Mouse (Mus musculus) heart, embryonic 14.5 days (tissue): ENCODE results near the gene Slitrk2. TPM values are rescaled to one million over a fixed set of nuclear protein-coding genes. Genes with fewer than 3 reads are reported as not detected.
A peak's percentile ranks its signal among the peaks of the same experiment; 100 is the strongest.

Experiments
- ATAC-seq: fragments of 200-750 bp; cut with Nextera tagmentation; 2 replicates; pipeline ENCODE4 v1.8.0; 2017; ENCODE audit warnings: low read depth, moderate TSS enrichment; ENCODE audit not compliant: insufficient number of reproducible peaks, insufficient read depth, low FRiP score
- H3K27ac ChIP-seq, 2 experiments: fragments of 200-500 bp in 1 of 2; fragments of 300-500 bp in 1 of 2; sonication (generic) in 1 of 2; replicated peaks in 1 of 2; 2 replicates each; pipeline ENCODE4 v1.5.1; 2012 to 2014; ENCODE audit warnings: low read depth in 2 of 2, low read length in 2 of 2, control low read depth in 1 of 2, mild to moderate bottlenecking in 1 of 2, mixed read lengths in 1 of 2; ENCODE audit not compliant: control insufficient read depth in 1 of 2, insufficient read depth in 1 of 2
- H3K27me3 ChIP-seq: fragments of 300-500 bp; sonication (generic); 2 replicates; pipeline ENCODE4 v1.6.1; 2014; ENCODE audit warnings: mild to moderate bottlenecking, low read length, control low read depth; ENCODE audit not compliant: control insufficient read depth, insufficient read depth
- H3K36me3 ChIP-seq: fragments of 300-500 bp; sonication (generic); 2 replicates; pipeline ENCODE4 v1.6.1; 2014; ENCODE audit warnings: mild to moderate bottlenecking, control low read depth, low read length, mixed read lengths; ENCODE audit not compliant: control insufficient read depth, insufficient read depth
- H3K4me1 ChIP-seq, 2 experiments: fragments of 200-500 bp in 1 of 2; fragments of 300-500 bp in 1 of 2; sonication (generic) in 1 of 2; 2 replicates each; pipeline ENCODE4 v1.6.1; 2012 to 2014; ENCODE audit warnings: low read length in 2 of 2, control low read depth in 1 of 2, mixed read lengths in 1 of 2; ENCODE audit not compliant: control insufficient read depth in 2 of 2, insufficient read depth in 2 of 2
- H3K4me2 ChIP-seq: fragments of 300-500 bp; sonication (generic); 2 replicates; pipeline ENCODE4 v1.6.1; 2014; ENCODE audit warnings: mild to moderate bottlenecking, low read length
- H3K4me3 ChIP-seq, 2 experiments: fragments of 200-500 bp in 1 of 2; fragments of 300-500 bp in 1 of 2; sonication (generic) in 1 of 2; 2 replicates each; pipeline ENCODE4 v1.5.1; 2012 to 2014; ENCODE audit warnings: low read length in 2 of 2, mild to moderate bottlenecking in 2 of 2, control low read depth in 1 of 2, low read depth in 1 of 2, moderate library complexity in 1 of 2; ENCODE audit not compliant: control insufficient read depth in 1 of 2, insufficient read depth in 1 of 2
- H3K9ac ChIP-seq: fragments of 300-500 bp; sonication (generic); 2 replicates; pipeline ENCODE4 v1.6.1; 2014; ENCODE audit warnings: mild to moderate bottlenecking, low read length
- H3K9me3 ChIP-seq: fragments of 300-500 bp; sonication (generic); 2 replicates; pipeline ENCODE4 v1.6.1; 2016; ENCODE audit warnings: low read length, control low read depth; ENCODE audit not compliant: control insufficient read depth
- WGBS: fragments of 180-500 bp; shearing (Covaris S2); extraction: QIAGEN DNeasy Blood & Tissue Kit; methylation state at CpG from one replicate; pipeline ENCODE4 v1.1.7; 2014; 5-methylcytosine and 5-hydroxymethylcytosine counted together
- polyA plus RNA-seq: library from polyadenylated mRNA; unstranded; fragments of >200 nt; fragmentation: Nextera tagmentation; extraction: Ambion mirVana; gene quantifications from 2 replicates; pipeline ENCODE4 v1.2.1, GENCODE M21; 2014

The Slitrk2 gene
- polyA plus RNA-seq: 0.39 and 0.45 TPM in 2 replicates

DNA sequence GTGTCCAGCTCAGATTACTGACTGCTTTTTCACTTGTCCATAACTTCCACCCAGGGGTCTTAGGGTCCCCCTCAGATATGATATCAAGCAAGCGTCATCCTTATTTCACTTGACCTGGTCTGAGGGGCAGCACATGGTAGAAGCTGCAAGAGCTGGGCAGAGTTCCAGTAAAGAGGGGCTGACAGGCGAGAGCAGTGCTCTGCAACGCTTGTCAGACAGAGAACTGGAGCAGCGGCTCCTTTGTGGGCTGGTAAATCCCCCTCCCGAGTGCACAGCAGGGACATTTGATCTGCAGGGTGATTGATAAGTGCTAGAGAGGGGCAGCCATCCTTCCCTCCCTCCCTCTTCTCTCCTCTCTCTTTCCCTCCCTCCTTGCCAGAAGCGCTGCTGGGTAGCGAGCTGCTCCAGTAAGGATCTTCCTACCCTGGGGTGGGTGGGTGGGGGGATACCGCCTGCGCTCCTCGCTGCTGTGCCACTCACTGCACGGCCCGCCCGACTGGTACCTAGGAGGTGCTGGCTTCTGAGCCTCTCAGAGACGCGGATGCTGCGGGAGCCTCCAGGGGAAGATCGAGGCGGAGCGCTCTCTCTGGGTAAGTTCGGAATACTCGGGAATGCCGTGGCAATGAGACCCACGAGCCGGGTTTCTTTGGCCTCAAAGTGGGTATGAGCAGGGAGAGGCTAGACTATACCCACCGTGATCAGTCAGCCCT is at the start of gene Slitrk2:
Gene Slitrk2 (plus strand): TSS at position 408 of the 710 bp plus-strand sequence.
- no peaks in the 10 kb centered on the region for H3K27me3 ChIP-seq
- peak within 1 kb of the TSS; percentile 66 for H3K4me2 ChIP-seq
- WGBS: 14% methylated on average over 25 of the region's 25 CpGs
- H3K36me3 ChIP-seq: no peaks in the 10 kb centered on the region
- H3K27ac ChIP-seq: no peak within 1 kb of the TSS
- no peak for ATAC-seq
- no peaks in the 10 kb centered on the region for H3K9me3 ChIP-seq
- H3K4me3 ChIP-seq: peak within 1 kb of the TSS; percentile 35
- H3K4me1 ChIP-seq: peaks cover 0 to 5% of the 10 kb centered on the region in 2 experiments; a peak in 2 of 4 replicates
- no peak within 1 kb of the TSS for H3K9ac ChIP-seq

GRCm38 (mm10) chrX:66605490-66605889 is 43.6 kb upstream of the Slitrk2 start:
- Histone ChIP-seq H3K4me1 (no peaks in the 10 kb centered on the region), H3K36me3 (no peaks in the 10 kb centered on the region), H3K9me3 (no peaks in the 10 kb centered on the region), H3K27ac (no peak overlapping the region), H3K4me3 (no peak overlapping the region), H3K9ac (no peak overlapping the region), H3K4me2 (no peak overlapping the region), H3K27me3 (no peaks in the 10 kb centered on the region)
- no peak for ATAC-seq
- 57% methylated on average over 3 of the region's 3 CpGs for WGBS

DNA sequence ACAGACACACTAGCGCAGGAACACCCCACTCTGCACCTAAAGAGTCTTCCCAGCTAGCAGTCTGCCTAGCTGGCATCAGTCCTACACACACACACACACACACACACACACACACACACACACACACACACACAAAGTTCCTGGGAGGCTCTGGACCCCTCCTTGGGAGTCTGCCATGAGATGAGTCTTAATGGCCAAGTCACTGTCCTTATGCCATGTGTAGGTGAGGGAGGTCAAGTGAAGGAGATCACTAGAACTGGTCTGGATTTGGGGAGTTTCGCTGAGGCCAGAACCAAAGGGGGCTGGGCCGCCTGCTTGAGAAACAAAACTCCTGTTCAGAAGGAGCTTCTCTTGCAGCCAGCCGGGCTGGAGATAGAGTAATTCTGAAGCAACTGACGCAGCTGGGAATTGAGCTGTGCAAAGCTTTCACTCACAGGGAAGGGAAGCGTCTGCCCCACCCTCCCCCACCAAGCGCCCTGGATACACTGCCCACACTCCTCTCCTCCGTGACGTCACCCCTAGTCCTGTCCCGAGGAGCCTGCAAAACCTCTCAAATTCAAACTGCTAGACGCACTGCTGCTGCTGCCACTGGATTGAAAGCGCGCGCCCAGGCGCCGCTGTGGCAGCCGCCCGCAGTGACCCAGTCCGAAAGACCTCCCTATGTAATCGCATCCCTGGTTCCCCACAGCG is 3.5 kb downstream of the Slitrk2 start:
- Histone ChIP-seq H3K4me1 (peaks cover 0 to 5% of the 10 kb centered on the region in 2 experiments; a peak in 2 of 4 replicates), H3K27me3 (no peaks in the 10 kb centered on the region), H3K9ac (peak overlapping the region; percentile 38; the same call in 1 of the 2 replicates), H3K27ac (no peak overlapping the region), H3K4me3 (peak overlapping the region; percentile 42 to 48), H3K4me2 (peak overlapping the region; percentile 70), H3K9me3 (no peaks in the 10 kb centered on the region), H3K36me3 (no peaks in the 10 kb centered on the region)
- WGBS: 9% methylated on average over 21 of the region's 21 CpGs
- ATAC-seq: peak; percentile 35; the same call in 1 of the 2 replicates

GRCm38 (mm10) chrX:66657365-66657764 is 8.2 kb downstream of the Slitrk2 start:
- no peak overlapping the region for H3K4me3 ChIP-seq
- H3K4me1 ChIP-seq: peaks cover 0 to 2% of the 10 kb centered on the region in 2 experiments; a peak in 1 of 4 replicates
- H3K27ac ChIP-seq: no peak overlapping the region
- ATAC-seq: no peak
- 25% methylated on average over 2 of the region's 2 CpGs for WGBS
- no peaks in the 10 kb centered on the region for H3K9me3 ChIP-seq
- H3K9ac ChIP-seq: no peak overlapping the region
- H3K27me3 ChIP-seq: no peaks in the 10 kb centered on the region
- no peaks in the 10 kb centered on the region for H3K36me3 ChIP-seq
- H3K4me2 ChIP-seq: no peak overlapping the region

GRCm38 (mm10) chrX:66676959-66677358 is 27.8 kb downstream of the Slitrk2 start:
- no peak for ATAC-seq
- 85% methylated on average over 4 of the region's 4 CpGs for WGBS
- Histone ChIP-seq H3K9ac (no peak overlapping the region), H3K4me2 (no peak overlapping the region), H3K4me1 (no peaks in the 10 kb centered on the region), H3K9me3 (no peaks in the 10 kb centered on the region), H3K27me3 (no peaks in the 10 kb centered on the region), H3K36me3 (no peaks in the 10 kb centered on the region), H3K27ac (no peak overlapping the region), H3K4me3 (no peak overlapping the region)

DNA sequence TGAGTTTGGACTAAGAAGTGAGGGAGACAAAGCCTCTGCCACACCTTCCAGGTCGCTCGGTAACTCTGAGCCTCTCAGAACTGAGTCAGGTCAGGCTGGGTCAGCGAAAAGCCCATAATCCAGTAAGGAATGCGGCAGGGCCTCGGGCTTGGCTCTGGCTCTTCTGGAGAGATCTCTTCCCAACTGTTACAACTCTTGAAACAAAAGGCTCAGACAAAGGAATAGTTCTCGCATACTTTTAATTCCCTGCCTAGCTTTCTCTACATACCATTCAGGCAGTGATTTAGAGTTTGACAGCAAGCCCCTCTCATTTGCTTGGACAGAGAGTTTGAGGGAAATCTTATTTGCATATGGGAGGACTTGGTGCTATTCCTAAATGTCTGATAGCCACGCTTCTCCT is 29.5 kb downstream of the Slitrk2 start:
- WGBS: 39% methylated on average over 7 of the region's 7 CpGs
- Histone ChIP-seq H3K4me2 (no peak overlapping the region), H3K9ac (no peak overlapping the region), H3K36me3 (no peaks in the 10 kb centered on the region), H3K27ac (no peak overlapping the region), H3K9me3 (no peaks in the 10 kb centered on the region), H3K4me3 (no peak overlapping the region), H3K4me1 (no peaks in the 10 kb centered on the region), H3K27me3 (no peaks in the 10 kb centered on the region)
- no peak for ATAC-seq
